Mouse (Mus musculus): ENCODE data around the gene Nin. TPM values are rescaled to one million over a fixed set of nuclear protein-coding genes. Genes with fewer than 3 reads are reported as not detected.

The Nin gene
- total and polyA plus RNA-seq, 3 experiments = 29.0 to 51.7 (median 37.2) TPM

GRCm38 (mm10) chr12:70148631-70149265 lies 35.2 kb upstream of the Nin start:
- Histone ChIP-seq H3K9ac (ENCODE audit: insufficient read depth, low read depth) (peak overlapping the region; percentile 73), H3K4me3 (replicated peaks in 1 of 3; ENCODE audit: low read depth in 2 of 3, low read length in 2 of 3, poor library complexity in 1 of 3) (peak overlapping the region; percentile 45 to 56 (median 50)), H3K4me2 (ENCODE audit: insufficient read depth, low read depth, poor library complexity, severe bottlenecking) (peak overlapping the region; percentile 83), H3K79me2 (replicated peaks; ENCODE audit: control insufficient read depth, extremely low read depth, insufficient read depth, poor library complexity, severe bottlenecking) (no peaks in the 10 kb centered on the region), H3K9me3 (replicated peaks; ENCODE audit: low read length) (no peaks in the 10 kb centered on the region), H3K36me3 (replicated peaks in 1 of 2; ENCODE audit: control insufficient read depth in 1 of 2, insufficient read depth in 1 of 2, low read length in 1 of 2) (no peaks in the 10 kb centered on the region), H3K4me1 (ENCODE audit: control insufficient read depth in 1 of 2, insufficient read depth in 2 of 2) (peaks cover 3 to 23% of the 10 kb centered on the region in 2 experiments), H3K27ac (ENCODE audit: insufficient read depth, low read depth) (no peak overlapping the region), H3K27me3 (replicated peaks) (peaks cover 1% of the 10 kb centered on the region)
- in situ Hi-C loops (cut with MboI; ENCODE audit: low pct_ligation_motif_present, low pct_unique_long_range_greater_than_20kb, low sequenced_read_pairs) = loop anchor here (10.0 kb wide), 1 partner anchor 74 kb away; no protein-coding TSS in a partner anchor
- TF ChIP-seq JUN (IDR thresholded peaks at IDR 0.05; ENCODE audit: insufficient read depth, low read depth, low read length) = no peak
- TF ChIP-seq IRF4 (IDR thresholded peaks at IDR 0.05; ENCODE audit: low read depth, low read length) = no peak
- TF ChIP-seq NRF1 (IDR thresholded peaks at IDR 0.05; ENCODE audit: low read depth, low read length) = no peak
- no peak for TF ChIP-seq E2F4 (IDR thresholded peaks at IDR 0.05; ENCODE audit: insufficient replicate concordance, low read depth, low read length)
- TF ChIP-seq PAX5 (IDR thresholded peaks at IDR 0.05; ENCODE audit: low read length) = no peak
- TF ChIP-seq MAX (IDR thresholded peaks at IDR 0.05; ENCODE audit: low read length) = no peak
- no peak for TF ChIP-seq CHD2 (IDR thresholded peaks at IDR 0.05; ENCODE audit: low read length)
- 0 out of 2 replicates have a peak, but pooled peaks have one; percentile 38 for TF ChIP-seq ELF1 (IDR thresholded peaks at IDR 0.05; ENCODE audit: low read depth, low read length)
- TF ChIP-seq RAD21 (IDR thresholded peaks at IDR 0.05; ENCODE audit: low read depth, low read length) = no peak
- no peak for TF ChIP-seq ZC3H11A (IDR thresholded peaks at IDR 0.05; ENCODE audit: low read depth, low read length)
- TF ChIP-seq ETS1 (conservative IDR thresholded peaks at IDR 0.05; ENCODE audit: low read depth, low read length) = no peak
- TF ChIP-seq USF2 (conservative IDR thresholded peaks at IDR 0.05; ENCODE audit: low read depth, low read length) = no peak
- TF ChIP-seq ZNF384 (IDR thresholded peaks at IDR 0.05; ENCODE audit: low read depth, low read length) = peak; percentile 72
- no peak for TF ChIP-seq JUND (conservative IDR thresholded peaks at IDR 0.05; ENCODE audit: low read depth, low read length)
- dilution Hi-C loops (cut with MboI; ENCODE audit: extremely low pct_ligation_motif_present, extremely low pct_unique_long_range_greater_than_20kb, low sequenced_read_pairs) = no loop called here
- DNase-seq (ENCODE audit: extremely low read depth) = peak; percentile 51

- peak overlapping the region; percentile 83 for H3K4me2 ChIP-seq (ENCODE audit: insufficient read depth, low read depth, poor library complexity, severe bottlenecking)
- peaks cover 3 to 25% of the 10 kb centered on the region in 2 experiments for H3K4me1 ChIP-seq (ENCODE audit: control insufficient read depth in 1 of 2, insufficient read depth in 2 of 2)
- TF ChIP-seq EP300 (IDR thresholded peaks at IDR 0.05; ENCODE audit: low read length) (no peak), MXI1 (IDR thresholded peaks at IDR 0.05; ENCODE audit: low read depth, low read length) (no peak), USF2 (conservative IDR thresholded peaks at IDR 0.05; ENCODE audit: low read depth, low read length) (no peak), HCFC1 (IDR thresholded peaks at IDR 0.05; ENCODE audit: low read depth, low read length) (0 out of 2 replicates have a peak, but pooled peaks have one; percentile 9), CHD2 (IDR thresholded peaks at IDR 0.05; ENCODE audit: low read length) (peak; percentile 92), ZC3H11A (IDR thresholded peaks at IDR 0.05; ENCODE audit: low read depth, low read length) (no peak), NELFE (IDR thresholded peaks at IDR 0.05; ENCODE audit: low read depth, low read length) (no peak), MAFK (IDR thresholded peaks at IDR 0.05; ENCODE audit: insufficient replicate concordance, low read length) (no peak), PAX5 (IDR thresholded peaks at IDR 0.05; ENCODE audit: low read length) (no peak), BHLHE40 (IDR thresholded peaks at IDR 0.05; ENCODE audit: low read depth, low read length) (no peak), TBP (conservative IDR thresholded peaks at IDR 0.05; ENCODE audit: low read depth, low read length) (no peak), ZMIZ1 (IDR thresholded peaks at IDR 0.05; ENCODE audit: low read depth, low read length) (no peak), TCF12 (IDR thresholded peaks at IDR 0.05; ENCODE audit: low read depth, low read length) (no peak), IRF4 (IDR thresholded peaks at IDR 0.05; ENCODE audit: low read depth, low read length) (no peak), ETS1 (conservative IDR thresholded peaks at IDR 0.05; ENCODE audit: low read depth, low read length) (0 out of 2 replicates have a peak, but pooled peaks have one; percentile 16), POLR2A (IDR thresholded peaks at IDR 0.05; ENCODE audit: low read depth, low read length) (no peak), E2F4 (IDR thresholded peaks at IDR 0.05; ENCODE audit: insufficient replicate concordance, low read depth, low read length) (no peak), USF1 (IDR thresholded peaks at IDR 0.05; ENCODE audit: low read depth, low read length) (no peak), MAX (IDR thresholded peaks at IDR 0.05; ENCODE audit: low read length) (no peak)
- H3K27me3 ChIP-seq (replicated peaks) = peaks cover 1% of the 10 kb centered on the region
- peak overlapping the region; percentile 73 for H3K9ac ChIP-seq (ENCODE audit: insufficient read depth, low read depth)
- DNase-seq (ENCODE audit: extremely low read depth) = peak; percentile 21
- H3K9me3 ChIP-seq (replicated peaks; ENCODE audit: low read length) = no peaks in the 10 kb centered on the region
- in situ Hi-C loops (cut with MboI; ENCODE audit: low pct_ligation_motif_present, low pct_unique_long_range_greater_than_20kb, low sequenced_read_pairs) = loop anchor here (10.0 kb wide), 1 partner anchor 73 kb away; no protein-coding TSS in a partner anchor
- peak overlapping the region; percentile 45 to 62 (median 50) for H3K4me3 ChIP-seq (replicated peaks in 1 of 3; ENCODE audit: low read depth in 2 of 3, low read length in 2 of 3, poor library complexity in 1 of 3)
- H3K27ac ChIP-seq (ENCODE audit: insufficient read depth, low read depth) = no peak overlapping the region
- H3K36me3 ChIP-seq (replicated peaks in 1 of 2; ENCODE audit: control insufficient read depth in 1 of 2, insufficient read depth in 1 of 2, low read length in 1 of 2) = no peaks in the 10 kb centered on the region
- dilution Hi-C loops (cut with MboI; ENCODE audit: extremely low pct_ligation_motif_present, extremely low pct_unique_long_range_greater_than_20kb, low sequenced_read_pairs) = no loop called here
- no peaks in the 10 kb centered on the region for H3K79me2 ChIP-seq (replicated peaks; ENCODE audit: control insufficient read depth, extremely low read depth, insufficient read depth, poor library complexity, severe bottlenecking)
Measured at GRCm38 (mm10) chr12:70147986-70148630, 34.6 kb upstream of the Nin start.

Data from CH12.LX (cell line).